Mouse (Mus musculus) hindbrain, embryonic 15.5 days (tissue): Measurements from ENCODE around the gene Larp4. TPM values are rescaled to one million over a fixed set of nuclear protein-coding genes. Genes with fewer than 3 reads are reported as not detected.

Experiments used
- ATAC-seq: fragments of 200-750 bp; cut with Nextera tagmentation; 2 replicates; pipeline ENCODE4 v1.8.0; 2017; ENCODE audit warnings: low read depth, moderate number of reproducible peaks, moderate TSS enrichment; ENCODE audit not compliant: low FRiP score
- H3K27ac ChIP-seq: fragments of 300-500 bp; sonication (generic); replicated peaks from 2 replicates; pipeline ENCODE4 v1.5.1; 2015; ENCODE audit warnings: mild to moderate bottlenecking, inconsistent platforms
- H3K27me3 ChIP-seq: fragments of 300-500 bp; sonication (generic); 2 replicates; pipeline ENCODE4 v1.6.1; 2015; ENCODE audit warnings: control low read depth, inconsistent platforms
- H3K36me3 ChIP-seq: fragments of 300-500 bp; sonication (generic); 2 replicates; pipeline ENCODE4 v1.6.1; 2015; ENCODE audit warnings: control low read depth, inconsistent platforms
- H3K4me1 ChIP-seq: fragments of 300-500 bp; sonication (generic); replicated peaks from 2 replicates; pipeline ENCODE4 v1.6.1; 2015; ENCODE audit warnings: control low read depth, inconsistent platforms
- H3K4me2 ChIP-seq: fragments of 300-500 bp; sonication (generic); 2 replicates; pipeline ENCODE4 v1.6.1; 2015; ENCODE audit warnings: moderate library complexity, mild to moderate bottlenecking, inconsistent platforms
- H3K4me3 ChIP-seq: fragments of 300-500 bp; sonication (generic); 2 replicates; pipeline ENCODE4 v1.5.1; 2015; ENCODE audit warnings: mild to moderate bottlenecking, inconsistent platforms
- H3K9ac ChIP-seq: fragments of 300-500 bp; sonication (generic); 2 replicates; pipeline ENCODE4 v1.6.1; 2015; ENCODE audit warnings: inconsistent platforms
- H3K9me3 ChIP-seq: fragments of 300-500 bp; sonication (generic); 2 replicates; pipeline ENCODE4 v1.6.1; 2016; ENCODE audit warnings: control low read depth, inconsistent platforms
- WGBS: fragments of 180-500 bp; shearing (Covaris S2); methylation state at CpG from one replicate; pipeline ENCODE4 v1.1.7; 2015; 5-methylcytosine and 5-hydroxymethylcytosine counted together
- polyA plus RNA-seq: library from polyadenylated mRNA; unstranded; fragments of >200 nt; fragmentation: Nextera tagmentation; extraction: Ambion mirVana; gene quantifications from 2 replicates; pipeline ENCODE4 v1.2.1, GENCODE M21; 2015

The Larp4 gene
- polyA plus RNA-seq, 1 experiment from 2014 or later: 19.4 TPM

DNA sequence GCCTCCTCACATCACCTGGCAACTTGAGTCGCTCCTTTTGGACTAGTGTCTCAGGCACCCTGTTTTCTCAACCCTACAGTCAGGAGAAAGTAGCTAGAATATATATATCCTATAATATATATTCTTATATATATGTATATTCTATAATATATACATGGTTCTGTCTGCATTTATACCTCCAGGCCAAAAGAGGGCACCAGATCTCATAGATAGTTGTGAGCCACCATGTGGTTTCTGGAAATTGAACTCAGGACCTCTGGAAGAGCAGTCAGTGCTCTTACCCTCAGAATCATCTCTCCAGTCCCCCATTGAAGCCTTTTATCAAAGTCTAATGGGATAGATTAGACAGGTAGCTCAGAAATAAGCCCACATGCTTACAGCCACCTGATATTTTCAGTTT is 51.3 kb downstream of the Larp4 start:
- 100% methylated on average over 1 of the region's 1 CpGs for WGBS
- ATAC-seq: no peak

DNA sequence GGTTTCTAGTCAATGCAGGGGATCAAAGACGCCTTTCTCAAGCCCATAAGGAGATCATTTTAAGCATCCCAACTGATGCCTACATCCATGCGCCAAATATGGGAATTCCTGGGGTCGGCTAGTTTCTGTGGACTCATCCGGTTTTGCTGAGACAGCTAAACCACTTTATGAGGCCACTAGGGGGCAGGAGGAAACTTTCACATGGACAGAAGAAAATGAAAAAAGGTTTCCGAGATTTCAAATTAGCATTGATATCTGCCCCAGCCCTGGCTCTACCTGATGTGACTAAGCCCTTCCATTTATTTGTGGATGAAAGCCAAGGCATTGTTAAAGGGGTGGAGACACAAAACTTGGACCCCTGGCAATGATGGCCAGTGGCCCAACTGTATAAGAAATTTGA is 53.1 kb downstream of the Larp4 start:
- 26% methylated on average over 5 of the region's 5 CpGs for WGBS

More for the DNA sequence above, 51.3 kb downstream of the Larp4 start:
- Histone ChIP-seq H3K36me3 (no peaks in the 10 kb centered on the region), H3K4me1 (no peaks in the 10 kb centered on the region), H3K9me3 (no peaks in the 10 kb centered on the region), H3K27ac (no peak overlapping the region), H3K4me3 (no peak overlapping the region), H3K27me3 (no peaks in the 10 kb centered on the region), H3K9ac (no peak overlapping the region), H3K4me2 (no peak overlapping the region)

DNA sequence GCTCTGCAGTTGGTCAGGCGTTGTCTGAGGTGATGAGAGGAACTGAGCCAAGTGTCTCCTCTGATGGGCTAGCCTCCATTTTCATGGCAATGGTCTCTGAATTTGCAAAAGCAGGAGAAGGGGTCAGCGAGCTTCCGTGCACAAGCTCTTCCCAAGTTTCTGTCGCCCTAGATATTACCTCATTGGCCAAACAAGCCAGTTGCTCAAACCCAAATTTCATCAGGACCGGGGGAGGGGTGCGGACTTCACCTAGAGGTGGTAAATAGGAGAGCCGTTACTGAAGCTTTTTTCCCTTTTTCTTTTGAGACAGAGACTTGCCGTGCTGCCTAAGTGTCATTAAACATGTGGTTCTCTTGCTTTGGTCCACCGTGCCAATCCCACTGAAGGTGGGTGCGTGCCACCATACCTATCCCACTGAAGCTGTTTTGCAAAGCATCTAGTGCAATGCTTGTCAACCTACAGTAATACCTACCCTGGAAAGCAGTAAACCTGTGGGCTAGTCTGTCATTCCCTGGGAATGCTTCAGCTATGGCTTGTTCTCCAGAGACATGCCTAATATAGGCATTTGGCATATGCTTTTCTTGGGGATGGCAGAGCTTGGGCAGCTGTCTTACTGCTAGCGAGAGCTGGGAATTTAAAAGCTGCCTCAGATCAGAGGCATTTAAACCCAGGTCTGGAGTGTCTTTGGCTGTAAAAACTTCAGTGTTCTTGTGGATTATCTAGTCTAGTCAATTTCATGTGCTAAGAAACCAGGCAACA is 55.4 kb downstream of the Larp4 start:
- 80% methylated on average over 11 of the region's 11 CpGs for WGBS
- H3K9ac ChIP-seq: no peak overlapping the region
- no peaks in the 10 kb centered on the region for H3K36me3 ChIP-seq
- H3K27ac ChIP-seq: no peak overlapping the region
- ATAC-seq: no peak
- no peaks in the 10 kb centered on the region for H3K4me1 ChIP-seq
- no peak overlapping the region for H3K4me2 ChIP-seq
- H3K4me3 ChIP-seq: no peak overlapping the region
- no peaks in the 10 kb centered on the region for H3K9me3 ChIP-seq
- no peaks in the 10 kb centered on the region for H3K27me3 ChIP-seq

More for the DNA sequence above, 53.1 kb downstream of the Larp4 start:
- Histone ChIP-seq H3K4me3 (no peak overlapping the region), H3K27me3 (no peaks in the 10 kb centered on the region), H3K36me3 (no peaks in the 10 kb centered on the region), H3K4me2 (no peak overlapping the region), H3K4me1 (no peaks in the 10 kb centered on the region), H3K9me3 (no peaks in the 10 kb centered on the region), H3K27ac (no peak overlapping the region), H3K9ac (no peak overlapping the region)
- no peak for ATAC-seq

DNA sequence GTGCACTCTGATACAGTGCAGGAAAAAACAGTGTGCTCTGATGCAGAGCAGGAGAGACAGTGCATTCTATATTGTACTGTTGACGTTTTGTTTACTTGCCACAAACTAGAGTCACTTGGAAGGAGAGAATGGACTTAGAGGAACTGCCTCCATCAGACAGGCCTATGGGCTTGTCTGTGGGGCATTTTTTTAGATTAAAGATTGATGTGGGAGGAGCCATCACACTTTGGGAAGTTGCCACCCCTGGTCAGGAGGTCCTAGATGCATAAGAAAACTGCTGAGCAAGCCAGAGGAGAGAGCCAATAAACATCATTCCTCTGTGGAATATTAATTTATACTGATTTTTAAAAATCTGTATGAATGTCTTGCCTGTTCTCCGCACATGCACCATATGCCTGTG is 58.3 kb downstream of the Larp4 start:
- ATAC-seq: no peak
- no peaks in the 10 kb centered on the region for H3K9me3 ChIP-seq
- no peak overlapping the region for H3K4me2 ChIP-seq
- H3K27me3 ChIP-seq: no peaks in the 10 kb centered on the region
- H3K4me1 ChIP-seq: no peaks in the 10 kb centered on the region
- H3K36me3 ChIP-seq: no peaks in the 10 kb centered on the region
- WGBS: 76% methylated on average over 2 of the region's 2 CpGs
- H3K27ac ChIP-seq: no peak overlapping the region
- H3K4me3 ChIP-seq: no peak overlapping the region
- no peak overlapping the region for H3K9ac ChIP-seq

DNA sequence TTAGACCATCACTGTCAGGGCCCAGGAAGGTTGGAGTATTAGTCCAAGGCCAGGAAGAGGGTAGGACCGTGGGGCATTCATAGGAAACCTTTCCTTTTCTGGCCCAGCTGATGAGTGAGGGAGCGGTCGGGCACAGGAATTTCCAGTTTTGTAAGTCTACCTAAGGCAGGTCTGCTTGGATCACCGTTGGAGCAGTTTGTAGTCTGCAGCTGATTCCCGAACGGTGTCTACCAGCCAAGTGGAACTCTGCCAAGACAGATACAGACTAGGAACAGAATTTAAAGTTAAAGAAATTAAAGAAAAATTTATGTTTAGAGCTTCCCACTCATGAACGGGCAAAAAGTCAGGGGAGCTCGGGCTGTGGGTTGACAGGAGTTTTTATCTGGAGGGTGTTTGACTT is 59.6 kb downstream of the Larp4 start:
- no peaks in the 10 kb centered on the region for H3K4me1 ChIP-seq
- H3K36me3 ChIP-seq: no peaks in the 10 kb centered on the region
- ATAC-seq: no peak
- no peaks in the 10 kb centered on the region for H3K9me3 ChIP-seq
- no peak overlapping the region for H3K4me3 ChIP-seq
- WGBS: 83% methylated on average over 8 of the region's 8 CpGs
- no peak overlapping the region for H3K9ac ChIP-seq
- no peak overlapping the region for H3K27ac ChIP-seq
- no peak overlapping the region for H3K4me2 ChIP-seq
- H3K27me3 ChIP-seq: no peaks in the 10 kb centered on the region

DNA sequence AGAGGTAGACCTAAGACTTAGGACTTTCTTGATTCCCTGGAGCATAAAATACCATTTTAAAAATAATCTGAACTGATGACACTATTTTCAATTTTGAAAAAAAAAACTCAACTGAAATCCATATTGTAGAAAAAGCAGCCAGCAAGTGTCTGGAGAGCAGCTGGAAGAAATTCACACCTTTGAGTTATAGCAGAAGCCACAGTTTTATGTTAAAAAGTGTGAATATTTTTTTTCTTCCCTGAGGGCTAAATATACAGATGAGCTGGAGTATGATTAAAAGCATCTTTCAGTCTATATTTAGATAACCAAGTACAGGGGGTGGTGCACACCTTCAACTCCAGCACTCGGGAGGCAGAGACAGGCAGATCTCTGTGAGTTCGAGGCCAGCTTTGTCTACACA is 60.0 kb downstream of the Larp4 start:
- WGBS: 94% methylated on average over 2 of the region's 2 CpGs

DNA sequence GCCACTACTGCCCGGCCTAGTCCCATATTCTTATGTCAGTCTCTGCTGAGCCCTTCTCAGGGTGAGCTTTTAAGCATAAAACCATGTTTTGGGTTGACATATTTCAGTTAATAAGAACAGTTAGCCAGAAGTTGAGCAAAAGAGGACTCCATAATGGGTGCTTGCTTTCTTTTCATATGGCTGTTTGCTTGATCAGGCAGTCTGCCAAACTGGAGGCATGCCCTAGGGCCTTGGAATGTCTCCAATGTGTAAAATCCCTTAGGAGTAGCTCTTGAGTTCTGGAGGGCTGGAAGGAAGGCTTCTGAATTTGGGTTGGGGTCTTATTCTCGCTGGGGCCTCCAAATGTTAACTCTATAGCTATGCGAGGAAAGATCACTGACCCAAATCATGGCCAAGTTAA is 62.7 kb downstream of the Larp4 start:
- no peak for ATAC-seq
- Histone ChIP-seq H3K9ac (no peak overlapping the region), H3K4me1 (no peaks in the 10 kb centered on the region), H3K4me2 (no peak overlapping the region), H3K27ac (no peak overlapping the region), H3K4me3 (no peak overlapping the region), H3K36me3 (no peaks in the 10 kb centered on the region), H3K27me3 (no peaks in the 10 kb centered on the region), H3K9me3 (no peaks in the 10 kb centered on the region)
- WGBS: 91% methylated on average over 3 of the region's 3 CpGs

More for the DNA sequence above, 60.0 kb downstream of the Larp4 start:
- no peak for ATAC-seq
- no peak overlapping the region for H3K9ac ChIP-seq
- no peaks in the 10 kb centered on the region for H3K27me3 ChIP-seq
- H3K4me3 ChIP-seq: no peak overlapping the region
- H3K9me3 ChIP-seq: no peaks in the 10 kb centered on the region
- H3K27ac ChIP-seq: no peak overlapping the region
- no peaks in the 10 kb centered on the region for H3K36me3 ChIP-seq
- no peak overlapping the region for H3K4me2 ChIP-seq
- no peaks in the 10 kb centered on the region for H3K4me1 ChIP-seq

DNA sequence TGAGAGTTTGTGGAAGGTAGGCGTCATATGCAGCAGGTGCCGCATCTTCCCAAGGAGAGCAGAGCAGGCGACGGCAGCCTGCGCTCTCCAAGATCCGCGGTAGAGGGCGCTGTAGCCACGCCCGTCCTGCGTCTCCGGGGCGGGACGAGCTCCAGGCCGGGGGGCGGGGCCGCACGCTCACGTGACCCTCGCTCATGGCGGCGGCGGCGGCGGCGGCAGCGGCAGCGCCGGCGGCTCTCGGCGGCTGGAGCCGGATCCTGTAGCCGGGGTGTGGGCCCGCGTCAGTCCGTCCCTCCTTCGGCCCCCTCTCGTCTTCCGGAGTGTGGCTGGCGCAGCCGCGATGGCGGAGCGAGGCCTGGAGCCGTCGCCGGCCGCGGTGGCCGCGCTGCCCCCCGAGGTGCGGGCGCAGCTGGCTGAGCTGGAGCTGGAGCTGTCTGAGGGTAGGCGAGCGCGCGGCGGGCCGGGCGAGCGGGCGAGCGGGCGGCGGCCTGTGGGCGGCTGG is 68.7 kb downstream of the Larp4 start, which contains the start of gene Dip2b:
Gene Dip2b (plus strand): TSS at position 195 of the 502 bp plus-strand sequence.
- Histone ChIP-seq H3K27ac (peak within 1 kb of the TSS; percentile 100), H3K9ac (peak within 1 kb of the TSS; percentile 99), H3K9me3 (no peaks in the 10 kb centered on the region), H3K27me3 (no peaks in the 10 kb centered on the region), H3K4me3 (peak within 1 kb of the TSS; percentile 90), H3K4me1 (peaks cover 35% of the 10 kb centered on the region), H3K4me2 (peak within 1 kb of the TSS; percentile 55), H3K36me3 (no peaks in the 10 kb centered on the region)
- peak; percentile 91 for ATAC-seq
- under 1% methylated on average over 46 of the region's 68 CpGs for WGBS

DNA sequence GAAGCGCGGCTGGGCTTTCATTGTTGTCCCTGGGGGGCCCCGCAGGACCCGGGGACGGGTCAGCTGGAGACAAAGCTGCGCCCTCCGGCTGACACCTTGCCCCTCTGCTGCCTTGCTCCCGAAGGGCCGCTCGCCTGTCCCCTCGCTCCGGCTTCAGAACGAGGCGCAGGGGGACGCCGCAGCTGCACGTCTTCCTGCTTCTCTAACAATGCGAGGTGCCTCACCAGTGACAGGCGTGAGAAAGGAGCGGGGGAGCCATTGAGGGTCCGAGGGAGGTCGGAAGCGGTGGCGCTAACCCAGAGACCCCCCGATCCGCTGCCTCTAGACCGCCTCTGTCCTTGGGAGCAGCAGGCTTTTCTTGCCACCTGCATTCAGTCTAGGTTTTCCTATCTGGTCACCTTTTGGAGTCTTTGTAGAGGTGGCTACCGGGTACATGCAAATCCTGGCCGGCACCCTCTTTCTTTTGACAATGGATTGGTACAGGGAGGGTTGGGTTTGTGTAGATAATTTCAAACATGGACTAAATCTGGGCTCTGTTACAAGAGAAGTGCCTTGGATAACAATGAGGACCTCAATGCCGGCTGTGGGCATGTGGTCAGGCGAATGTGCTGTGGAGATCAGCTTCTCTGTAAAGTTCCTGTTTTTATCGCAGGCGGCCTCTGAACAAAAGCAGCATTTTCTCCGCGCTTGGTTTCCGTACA is 69.3 kb downstream of the Larp4 start:
- peak overlapping the region; percentile 55 for H3K4me2 ChIP-seq

DNA sequence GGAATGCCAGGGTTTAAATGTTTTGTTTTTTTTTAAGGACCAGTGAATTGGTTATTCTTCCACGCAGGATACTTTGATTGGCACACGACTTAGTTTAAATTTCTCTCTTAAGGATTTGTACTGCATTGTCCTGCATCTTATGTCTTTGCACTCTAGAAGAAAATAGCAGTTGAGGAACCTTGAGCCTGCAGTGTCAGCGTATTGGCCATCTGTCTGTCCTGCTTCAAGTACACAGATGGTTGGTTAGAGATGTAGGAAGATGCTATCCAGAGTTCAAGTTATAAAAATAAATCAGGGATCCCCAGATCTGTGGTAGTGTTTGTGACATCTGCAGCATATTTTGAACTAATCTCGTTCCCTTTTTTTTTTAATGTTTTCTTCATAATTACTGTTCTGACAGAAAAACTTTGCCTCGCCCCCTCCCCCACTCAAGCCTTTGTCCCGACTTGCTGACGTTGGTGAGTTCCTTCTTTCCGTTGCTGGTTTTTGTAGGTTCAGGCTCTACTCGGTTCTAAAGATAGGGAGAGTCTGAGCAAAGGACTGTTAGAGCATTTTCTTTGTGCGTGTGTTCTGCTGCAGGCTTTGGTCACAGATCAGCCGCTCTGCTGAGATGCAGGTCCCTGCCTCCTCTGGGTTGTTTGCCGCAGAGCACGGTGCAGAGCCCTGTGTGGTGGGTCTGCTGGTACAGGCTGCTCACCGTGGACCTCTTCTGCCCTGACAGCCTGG is 70.8 kb downstream of the Larp4 start:
- H3K4me2 ChIP-seq: peak overlapping the region; percentile 55
- H3K4me1 ChIP-seq: peaks cover 46% of the 10 kb centered on the region
- ATAC-seq: no peak
- 20% methylated on average over 14 of the region's 14 CpGs for WGBS
- peak overlapping the region; percentile 42 for H3K9ac ChIP-seq
- no peaks in the 10 kb centered on the region for H3K27me3 ChIP-seq
- no peaks in the 10 kb centered on the region for H3K36me3 ChIP-seq
- peak overlapping the region; percentile 16; the same call in 1 of the 2 replicates for H3K27ac ChIP-seq
- peak overlapping the region; percentile 90 for H3K4me3 ChIP-seq
- no peaks in the 10 kb centered on the region for H3K9me3 ChIP-seq

More for the DNA sequence above, 69.3 kb downstream of the Larp4 start:
- Histone ChIP-seq H3K27ac (peak overlapping the region; percentile 100), H3K4me1 (peaks cover 37% of the 10 kb centered on the region), H3K9ac (peak overlapping the region; percentile 99), H3K9me3 (no peaks in the 10 kb centered on the region), H3K4me3 (peak overlapping the region; percentile 90), H3K27me3 (no peaks in the 10 kb centered on the region), H3K36me3 (no peaks in the 10 kb centered on the region)
- WGBS: under 1% methylated on average over 36 of the region's 36 CpGs
- peak; percentile 17 for ATAC-seq

DNA sequence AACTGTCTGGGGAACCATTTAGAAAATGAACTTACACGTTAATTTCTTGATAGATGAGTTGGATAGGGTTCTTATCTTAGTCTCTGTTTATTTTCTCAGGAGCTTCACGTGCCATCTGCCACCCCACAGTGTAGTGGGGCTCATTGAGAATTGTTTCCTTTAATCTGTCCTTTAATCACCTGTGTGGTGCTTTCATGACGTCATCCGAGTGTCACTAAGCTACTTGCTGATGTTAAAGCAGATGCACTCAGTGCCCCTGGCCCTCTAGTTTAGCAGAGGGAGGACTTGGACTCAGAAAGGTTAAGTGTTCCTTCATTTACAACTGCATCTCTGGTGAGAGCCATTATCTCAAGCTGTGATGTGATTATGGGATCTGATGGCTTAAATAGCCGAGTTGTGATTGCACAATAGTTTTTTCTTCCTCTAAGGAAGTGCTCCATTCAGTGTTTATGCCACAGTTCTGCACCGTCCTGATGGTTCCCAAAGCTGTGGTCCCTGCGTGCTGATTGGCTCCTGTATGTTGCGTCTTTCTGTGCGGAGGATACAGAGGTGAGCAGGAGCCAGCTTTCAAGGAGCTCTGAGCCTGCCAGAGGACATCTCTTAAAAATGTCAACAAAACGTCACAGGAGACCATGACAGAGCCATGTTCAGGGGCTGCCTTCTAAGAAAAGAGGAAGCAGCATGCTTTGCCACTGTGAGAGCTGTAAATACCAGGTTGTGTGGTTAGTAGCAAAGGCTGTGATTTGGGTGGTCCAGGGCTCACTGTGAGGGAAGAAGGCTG is 71.6 kb downstream of the Larp4 start:
- Histone ChIP-seq H3K9me3 (no peaks in the 10 kb centered on the region), H3K4me1 (peaks cover 54% of the 10 kb centered on the region), H3K27ac (peak overlapping the region; percentile 30; the same call in 1 of the 2 replicates), H3K4me2 (peak overlapping the region; percentile 55), H3K4me3 (peak overlapping the region; percentile 90), H3K27me3 (no peaks in the 10 kb centered on the region), H3K9ac (peak overlapping the region; percentile 42), H3K36me3 (no peaks in the 10 kb centered on the region)
- WGBS: 24% methylated on average over 10 of the region's 10 CpGs
- ATAC-seq: no peak
